Mouse (Mus musculus) 3134 (cell line): ENCODE results near the gene Dock6.

Experiments
- DNase-seq: peaks from one replicate; pipeline ENCODE4 v3.0.0-alpha.2; 2011; ENCODE audit warnings: low spot score; ENCODE audit not compliant: insufficient read length; ENCODE audit errors: extremely low read depth

Gene Dock6

GRCm38 (mm10) chr9:21754003-21754402 lies 98.4 kb downstream of the Dock6 start:
- peak; percentile 93 for DNase-seq

GRCm38 (mm10) chr9:21752252-21752792 lies 100.1 kb downstream of the Dock6 start:
- peak; percentile 78 for DNase-seq

GRCm38 (mm10) chr9:21751347-21751746 lies 101.1 kb downstream of the Dock6 start:
- DNase-seq = peak; percentile 82

DNA sequence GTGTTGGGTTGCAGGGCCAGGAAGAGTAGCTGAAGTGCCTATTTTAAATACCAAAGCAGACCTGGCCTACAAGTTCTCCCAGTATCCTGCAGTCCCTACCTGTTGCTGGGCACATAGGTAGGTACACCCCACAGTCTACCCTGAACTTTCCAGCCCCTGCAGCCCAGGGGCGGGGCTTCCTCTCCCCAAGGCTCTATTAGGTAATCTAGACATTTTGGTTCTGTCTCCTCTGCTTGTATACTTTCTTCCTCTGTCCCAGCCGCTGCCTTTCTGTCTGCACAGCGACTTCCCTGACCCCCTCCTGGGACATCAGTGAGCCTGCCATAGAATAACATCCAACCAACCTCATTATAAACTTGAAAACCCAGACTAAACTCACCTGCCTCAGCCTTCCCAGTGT lies 102.1 kb downstream of the Dock6 start:
- DNase-seq = no peak
